8 mouse cellular contexts compared by ENCODE assay signal in the genomic region with DNA sequence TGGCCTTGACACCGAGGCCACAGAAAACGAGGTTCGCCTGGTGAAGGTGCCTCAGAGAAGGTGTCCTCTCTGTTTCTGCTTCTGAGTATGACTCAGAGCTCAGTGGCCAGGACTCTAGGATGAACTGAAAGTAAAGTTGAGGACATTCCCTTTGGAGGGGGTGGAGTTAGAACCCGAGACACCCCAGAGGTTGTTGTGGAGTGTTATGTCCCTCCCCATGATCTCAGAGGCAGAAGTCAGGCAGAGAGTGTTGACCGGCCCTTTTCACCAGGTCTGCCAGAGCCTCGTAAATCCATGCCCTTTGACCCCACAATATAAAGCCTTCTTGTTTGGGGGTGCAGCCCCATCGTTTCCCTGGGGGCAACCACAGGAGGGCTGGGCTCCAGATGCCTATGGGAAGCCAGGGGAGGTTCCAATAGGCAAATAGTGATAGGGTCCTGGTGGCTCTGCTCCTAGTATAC. TPM values are rescaled to one million over a fixed set of nuclear protein-coding genes. Genes with fewer than 3 reads are reported as not detected.
A peak's percentile ranks its signal among the peaks of the same experiment; 100 is the strongest.
DNase-seq lines count a peak whose midpoint lies in the region; ATAC-seq and TF ChIP-seq lines count a peak whose summit lies in the region.

No protein-coding gene starts in this region.

- peaks cover 83% of the 10 kb centered on the region for H3K4me1 ChIP-seq in heart, embryonic 11.5 days (ENCODE audit: control insufficient read depth, insufficient read depth, low read length)
- H3K4me1 ChIP-seq in hindbrain, postnatal 0 days (ENCODE audit: insufficient read depth, low read length): peaks cover 78% of the 10 kb centered on the region
- peaks cover 93% of the 10 kb centered on the region for H3K4me1 ChIP-seq in midbrain, embryonic 15.5 days

- peak overlapping the region; percentile 88 for H3K27ac ChIP-seq in heart, embryonic 11.5 days (ENCODE audit: low read depth, low read length)
- H3K27ac ChIP-seq in hindbrain, postnatal 0 days: peak overlapping the region; percentile 48
- H3K27ac ChIP-seq in midbrain, embryonic 15.5 days: peak overlapping the region; percentile 58

- no peaks in the 10 kb centered on the region for H3K27me3 ChIP-seq in heart, embryonic 11.5 days (ENCODE audit: control insufficient read depth, insufficient read depth, low read length)
- H3K27me3 ChIP-seq in hindbrain, postnatal 0 days (ENCODE audit: insufficient read depth, low read length): no peaks in the 10 kb centered on the region
- H3K27me3 ChIP-seq in midbrain, embryonic 15.5 days (replicated peaks): no peaks in the 10 kb centered on the region

- H3K9me3 ChIP-seq in heart, embryonic 11.5 days (replicated peaks; ENCODE audit: control insufficient read depth, low read length): no peaks in the 10 kb centered on the region
- no peaks in the 10 kb centered on the region for H3K9me3 ChIP-seq in hindbrain, postnatal 0 days (ENCODE audit: low read length)
- H3K9me3 ChIP-seq in midbrain, embryonic 15.5 days: no peaks in the 10 kb centered on the region

- no peak overlapping the region for H3K4me3 ChIP-seq in heart, embryonic 11.5 days (ENCODE audit: low read depth, low read length)
- no peak overlapping the region; the same call in 1 of the 2 replicates for H3K4me3 ChIP-seq in hindbrain, postnatal 0 days (ENCODE audit: low read length)
- peak overlapping the region; percentile 5; the same call in 1 of the 2 replicates for H3K4me3 ChIP-seq in midbrain, embryonic 15.5 days

- peak overlapping the region; percentile 43; the same call in 1 of the 2 replicates for H3K9ac ChIP-seq in heart, embryonic 11.5 days (ENCODE audit: low read depth, low read length)
- 0 out of 2 replicates have a peak overlapping the region, but pooled peaks have one; percentile 4 for H3K9ac ChIP-seq in hindbrain, postnatal 0 days (replicated peaks; ENCODE audit: low read length)
- H3K9ac ChIP-seq in midbrain, embryonic 15.5 days: no peak overlapping the region; the same call in 1 of the 2 replicates

- peak overlapping the region; percentile 40 for H3K4me2 ChIP-seq in heart, embryonic 11.5 days
- peak overlapping the region; percentile 41 for H3K4me2 ChIP-seq in hindbrain, postnatal 0 days (ENCODE audit: low read depth, low read length)
- peak overlapping the region; percentile 84 for H3K4me2 ChIP-seq in midbrain, embryonic 15.5 days

- ATAC-seq in heart, embryonic 11.5 days (replicated peaks; ENCODE audit: insufficient number of reproducible peaks, low FRiP score, low TSS enrichment): no peak
- no peak for ATAC-seq in hindbrain, postnatal 0 days
- no peak for ATAC-seq in midbrain, embryonic 15.5 days (replicated peaks)

- no peak for TF ChIP-seq CTCF in hindbrain, postnatal 0 days (IDR thresholded peaks at IDR 0.05; ENCODE audit: low read depth)

- H3K36me3 ChIP-seq in heart, embryonic 11.5 days (ENCODE audit: control insufficient read depth, insufficient read depth, low read length): no peaks in the 10 kb centered on the region
- H3K36me3 ChIP-seq in hindbrain, postnatal 0 days (ENCODE audit: insufficient read depth, low read length): no peaks in the 10 kb centered on the region
- no peaks in the 10 kb centered on the region for H3K36me3 ChIP-seq in midbrain, embryonic 15.5 days (replicated peaks)

- no peak for DNase-seq in heart, postnatal 4 days
- DNase-seq in adipocyte (ENCODE audit: low spot score): peak; percentile 22
- no peak for DNase-seq in hindbrain, postnatal 0 days (ENCODE audit: low spot score)
- no peak for DNase-seq in urinary bladder, adult 18-20 months (ENCODE audit: low spot score in 2 of 2)
- DNase-seq in frontal cortex, adult 2 months (ENCODE audit: extremely low spot score in 1 of 2, low spot score in 1 of 2): no peak
- no peak for DNase-seq in gastrocnemius, adult 18-20 months (ENCODE audit: low spot score)

- 27% methylated on average over 7 of the region's 7 CpGs for WGBS in heart, embryonic 11.5 days (ENCODE audit: insufficient replicate concordance)
- WGBS in hindbrain, postnatal 0 days: 32% methylated on average over 7 of the region's 7 CpGs
- 21% methylated on average over 7 of the region's 7 CpGs for WGBS in midbrain, embryonic 15.5 days

RNA-seq across cellular contexts. Expression of gene Kif21b, which starts 5.9 kb away (rescaled TPM):
- 3.9 TPM in 2 replicates for polyA plus RNA-seq in heart, embryonic 11.5 days (2014; fragmentation: Nextera tagmentation; extraction: Ambion mirVana)
- 1 to 10 TPM; 1.7 to 2.3 TPM for total RNA-seq in heart, postnatal 4 days (2021)
- total RNA-seq in hindbrain, postnatal 0 days (2014; rRNA removed): 144 and 155 TPM in 2 replicates
- polyA plus RNA-seq in hindbrain, postnatal 0 days (2015; fragmentation: Nextera tagmentation; extraction: Ambion mirVana): 22.6 and 26.8 TPM in 2 replicates
- polyA plus RNA-seq in midbrain, embryonic 15.5 days (2015; fragmentation: Nextera tagmentation; extraction: Ambion mirVana): 58.9 and 62.0 TPM in 2 replicates
- polyA plus RNA-seq in frontal cortex, adult 2 months (2012; rRNA removed): 42.1 and 45.8 TPM in 2 replicates
- under 1 TPM; 0.53 to 0.74 TPM for total RNA-seq in gastrocnemius, adult 18-20 months (2021)
